Mouse (Mus musculus) hematopoietic stem cell, adult 5-6 weeks (primary cell): ENCODE measurements around the gene 1700049E17Rik1. TPM values are rescaled to one million over a fixed set of nuclear protein-coding genes. Genes with fewer than 3 reads are reported as not detected.
"Not testable (repeated sequence)": the region's sequence is repeated elsewhere in the genome, so short reads cannot be mapped to it uniquely, and the experiment has no call there.

Experiments
- ATAC-seq, 2 experiments: fragments of 125-278 bp in 1 of 2; replicated peaks in 1 of 2; 2 replicates each; pipeline ENCODE4 v1.8.0; 2016 to 2017; ENCODE audit warnings: inconsistent platforms in 2 of 2, mild to moderate bottlenecking in 2 of 2, moderate number of reproducible peaks in 2 of 2, low read depth in 1 of 2, moderate TSS enrichment in 1 of 2; ENCODE audit not compliant: low FRiP score in 2 of 2, poor library complexity in 2 of 2, severe bottlenecking in 2 of 2, insufficient read depth in 1 of 2, low TSS enrichment in 1 of 2
- total RNA-seq: library from RNA; stranded (forward); fragments of 172-1452, 232-1000 nt; gene quantifications from 2 replicates; pipeline ENCODE4 v1.2.3, GENCODE M21; 2017

The 1700049E17Rik1 gene
- not detected in 2 replicates for total RNA-seq

DNA sequence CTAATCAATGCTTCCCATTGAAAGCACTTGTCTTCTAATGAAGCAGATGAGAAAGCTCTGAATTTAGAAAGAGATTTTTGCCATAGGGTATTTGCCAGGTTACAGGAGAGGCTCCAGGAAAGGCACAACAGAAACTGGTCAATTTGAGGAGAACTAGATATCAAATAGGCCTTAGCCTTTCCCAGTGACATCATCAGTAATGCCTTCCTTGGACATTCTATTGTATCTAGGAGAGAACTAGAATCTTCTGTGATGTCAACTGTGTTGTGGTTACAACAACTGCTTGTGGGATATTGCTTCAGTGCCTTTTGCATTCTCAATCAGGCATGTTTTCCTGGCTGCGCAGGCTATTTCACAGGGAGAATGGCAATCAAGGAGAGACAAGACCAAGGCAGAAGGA lies at the start of gene 1700049E17Rik1:
TSS of gene 1700049E17Rik1 (plus strand) at position 301 of the 400 bp plus-strand sequence.
- ATAC-seq, result not testable (repeated sequence)

DNA sequence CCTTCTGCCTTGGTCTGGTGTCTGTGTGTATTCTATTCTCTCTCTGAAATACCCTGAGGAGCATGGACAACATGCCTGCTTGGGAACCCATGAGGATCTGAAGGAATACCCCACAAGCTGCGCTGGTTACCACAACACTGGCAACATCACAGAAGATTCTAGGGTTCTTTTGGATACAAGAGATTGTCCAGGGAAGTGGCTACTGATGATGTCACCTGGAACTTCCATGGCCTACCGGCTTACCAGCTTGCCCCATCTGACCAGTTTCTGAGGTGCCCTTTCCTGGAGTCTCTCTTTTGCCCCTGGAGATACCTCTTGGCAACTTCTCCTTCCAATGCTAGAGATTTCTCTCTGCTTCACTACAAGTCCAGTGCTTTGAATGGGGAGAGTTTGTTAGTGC lies 17.6 kb upstream of the 1700049E17Rik1 start, which contains the start of gene Gm7980:
TSS of gene Gm7980 (minus strand) at position 101 of the 400 bp plus-strand sequence.
- ATAC-seq, result not testable (repeated sequence)

DNA sequence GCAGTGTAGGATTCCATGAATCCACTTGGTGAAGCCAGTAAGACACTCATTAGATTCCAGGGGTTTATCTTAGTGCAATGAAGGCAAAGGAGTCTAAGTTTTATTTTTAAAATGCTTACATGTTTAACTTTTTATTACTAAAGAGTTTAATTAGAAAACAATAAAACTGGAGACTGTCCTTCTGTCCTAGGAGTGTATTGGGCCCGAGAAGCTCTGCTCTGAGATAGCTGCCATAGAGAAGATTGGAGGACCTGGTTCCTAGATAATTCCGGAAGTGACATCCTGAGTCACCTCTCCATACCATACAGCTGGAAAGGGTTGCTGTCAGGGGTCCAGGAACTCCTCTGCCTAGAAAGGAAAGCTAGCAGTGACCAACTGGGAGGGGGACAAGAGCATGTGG lies 18.9 kb downstream of the 1700049E17Rik1 start, which contains the start of gene 1700024B05Rik:
TSS of gene 1700024B05Rik (plus strand) at position 301 of the 400 bp plus-strand sequence.
- ATAC-seq, result not testable (repeated sequence)

DNA sequence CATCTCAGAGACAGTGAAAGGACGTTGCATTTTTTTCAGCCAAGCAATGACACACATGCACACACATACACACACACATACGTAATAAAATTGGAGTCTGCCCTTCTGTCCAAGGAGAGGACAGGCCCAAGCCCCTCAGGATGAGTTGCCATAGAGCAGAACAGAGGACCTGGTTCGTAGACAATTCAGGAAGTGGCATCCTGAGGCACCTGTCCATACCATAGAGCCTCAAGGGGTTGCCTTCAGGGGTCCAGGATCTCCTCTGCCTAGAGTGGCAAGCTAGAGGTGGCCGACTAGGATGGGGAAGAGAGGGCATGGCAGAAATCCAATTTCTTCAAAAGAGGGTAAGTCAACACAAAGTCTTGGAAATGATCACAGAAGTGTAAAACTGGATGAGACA lies 39.3 kb downstream of the 1700049E17Rik1 start:
- ATAC-seq, result not testable (repeated sequence)

DNA sequence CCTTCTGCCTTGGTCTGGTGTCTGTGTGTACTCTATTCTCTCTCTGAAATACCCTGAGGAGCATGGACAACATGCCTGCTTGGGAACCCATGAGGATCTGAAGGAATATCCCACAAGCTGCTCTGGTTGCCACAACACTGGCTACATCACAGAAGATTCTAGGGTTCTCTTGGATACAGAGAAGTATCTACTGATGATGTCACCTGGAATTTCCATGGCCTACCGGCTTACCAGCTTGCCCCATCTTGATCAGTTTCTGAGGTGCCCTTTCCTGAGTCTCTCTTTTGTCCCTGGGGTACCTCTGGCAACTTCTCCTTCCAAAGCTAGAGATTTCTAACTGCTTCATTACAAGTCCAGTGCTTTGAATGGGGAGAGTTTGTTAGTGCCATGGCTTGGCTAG lies 43.1 kb downstream of the 1700049E17Rik1 start, which contains the start of gene Gm6401:
TSS of gene Gm6401 (minus strand) at position 101 of the 400 bp plus-strand sequence.
- not testable (repeated sequence) for ATAC-seq

DNA sequence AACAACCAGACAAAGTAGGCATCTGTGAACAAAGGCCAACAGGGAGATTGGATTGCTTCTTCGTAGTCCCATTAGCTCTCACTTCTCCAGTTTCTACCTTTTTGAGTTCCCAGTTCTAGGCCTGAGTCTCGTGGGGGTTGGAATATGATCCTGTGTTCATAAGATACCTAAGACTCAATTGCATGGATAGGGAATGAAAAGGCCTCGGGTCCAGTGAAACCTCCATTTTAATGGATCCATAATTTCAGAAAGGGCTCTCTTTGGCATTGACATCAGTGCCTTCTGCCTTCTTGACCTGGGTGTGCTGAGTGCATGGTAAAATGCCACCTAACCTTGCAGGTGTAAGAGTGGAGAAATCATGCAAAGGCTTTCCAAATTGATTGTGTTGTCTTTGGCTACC lies 43.8 kb downstream of the 1700049E17Rik1 start:
- ATAC-seq, result not testable (repeated sequence)

Other genes with a start within 250 kb of the 1700049E17Rik1 start
- gene Gm8068, start 223.1 kb upstream of the 1700049E17Rik1 start, total RNA-seq, result not detected in 2 replicates
- gene Gm7929, start 174.3 kb upstream of the 1700049E17Rik1 start, total RNA-seq, result not detected in 2 replicates
- gene Gm47189, start 152.5 kb upstream of the 1700049E17Rik1 start, total RNA-seq, result not detected in 2 replicates
- not detected in 2 replicates for gene Gm7980, start 17.7 kb upstream of the 1700049E17Rik1 start, total RNA-seq
- not detected in 2 replicates for gene 1700024B05Rik, start 19.0 kb downstream of the 1700049E17Rik1 start, total RNA-seq
- not detected in 2 replicates for gene Gm6401, start 43.0 kb downstream of the 1700049E17Rik1 start, total RNA-seq
- not detected in 2 replicates for gene Gm3543, start 58.4 kb downstream of the 1700049E17Rik1 start, total RNA-seq
- not detected in 2 replicates for gene Gm7951, start 192.4 kb downstream of the 1700049E17Rik1 start, total RNA-seq
- gene Gm17027, start 237.7 kb downstream of the 1700049E17Rik1 start, total RNA-seq, result not detected in 2 replicates